Mouse (Mus musculus): ENCODE data around the gene Lsamp. TPM values are rescaled to one million over a fixed set of nuclear protein-coding genes. Genes with fewer than 3 reads are reported as not detected.

The Lsamp gene
- total and polyA plus RNA-seq, 3 experiments = not detected

DNA sequence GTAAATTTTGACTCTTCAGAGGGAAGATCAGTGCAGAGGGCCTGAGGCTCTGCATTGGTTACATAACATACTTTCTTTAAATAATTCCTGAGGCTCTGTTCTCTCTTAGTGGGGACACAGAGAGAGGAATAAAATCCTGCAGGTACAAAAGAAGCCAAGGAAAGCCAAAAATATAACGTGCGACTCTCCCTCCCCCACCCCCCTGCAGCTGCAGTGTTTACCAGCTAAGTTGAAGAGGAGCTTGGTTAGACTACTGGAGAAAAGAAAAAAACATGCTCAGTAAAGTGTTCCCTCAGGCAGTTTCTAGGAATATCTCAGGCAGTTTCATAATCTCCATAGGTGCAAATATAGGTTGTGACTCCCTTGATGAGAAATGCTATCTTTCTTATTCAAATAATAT lies 1951.5 kb downstream of the Lsamp start:
- H3K9me3 ChIP-seq (replicated peaks; ENCODE audit: low read length) = peaks cover 58% of the 10 kb centered on the region
- no peak overlapping the region for H3K27ac ChIP-seq (ENCODE audit: insufficient read depth, low read depth)
- no peak overlapping the region for H3K4me2 ChIP-seq (ENCODE audit: insufficient read depth, low read depth, poor library complexity, severe bottlenecking)
- H3K4me3 ChIP-seq (replicated peaks in 1 of 3; ENCODE audit: low read depth in 2 of 3, low read length in 2 of 3, poor library complexity in 1 of 3) = no peak overlapping the region
- in situ Hi-C loops (cut with MboI; ENCODE audit: low pct_ligation_motif_present, low pct_unique_long_range_greater_than_20kb, low sequenced_read_pairs) = no loop called here
- no peaks in the 10 kb centered on the region for H3K79me2 ChIP-seq (replicated peaks; ENCODE audit: control insufficient read depth, extremely low read depth, insufficient read depth, poor library complexity, severe bottlenecking)
- DNase-seq (ENCODE audit: extremely low read depth) = no peak
- H3K27me3 ChIP-seq (replicated peaks) = no peaks in the 10 kb centered on the region
- no peak overlapping the region for H3K9ac ChIP-seq (ENCODE audit: insufficient read depth, low read depth)
- H3K36me3 ChIP-seq (replicated peaks in 1 of 2; ENCODE audit: control insufficient read depth in 1 of 2, insufficient read depth in 1 of 2, low read length in 1 of 2) = no peaks in the 10 kb centered on the region
- dilution Hi-C loops (cut with MboI; ENCODE audit: extremely low pct_ligation_motif_present, extremely low pct_unique_long_range_greater_than_20kb, low sequenced_read_pairs) = no loop called here
- no peak for TF ChIP-seq RAD21 (IDR thresholded peaks at IDR 0.05; ENCODE audit: low read depth, low read length)
- TF ChIP-seq CHD2 (IDR thresholded peaks at IDR 0.05; ENCODE audit: low read length) = no peak
- no peak for TF ChIP-seq NELFE (IDR thresholded peaks at IDR 0.05; ENCODE audit: low read depth, low read length)
- no peak for TF ChIP-seq CTCF (conservative IDR thresholded peaks at IDR 0.05 in 1 of 2, IDR thresholded peaks at IDR 0.05 in 1 of 2; ENCODE audit: low read depth in 2 of 2, low read length in 2 of 2)
- TF ChIP-seq RCOR1 (conservative IDR thresholded peaks at IDR 0.05; ENCODE audit: low read depth, low read length) = no peak
- no peak for TF ChIP-seq MYC (IDR thresholded peaks at IDR 0.05; ENCODE audit: low read depth, low read length)
- TF ChIP-seq HCFC1 (IDR thresholded peaks at IDR 0.05; ENCODE audit: low read depth, low read length) = no peak
- no peak for TF ChIP-seq PAX5 (IDR thresholded peaks at IDR 0.05; ENCODE audit: low read length)
- TF ChIP-seq USF1 (IDR thresholded peaks at IDR 0.05; ENCODE audit: low read depth, low read length) = no peak
- TF ChIP-seq POLR2A (IDR thresholded peaks at IDR 0.05; ENCODE audit: low read depth, low read length) = no peak
- TF ChIP-seq ZMIZ1 (IDR thresholded peaks at IDR 0.05; ENCODE audit: low read depth, low read length) = no peak
- TF ChIP-seq TBP (conservative IDR thresholded peaks at IDR 0.05; ENCODE audit: low read depth, low read length) = no peak
- no peak for TF ChIP-seq MXI1 (IDR thresholded peaks at IDR 0.05; ENCODE audit: low read depth, low read length)
- H3K4me1 ChIP-seq (ENCODE audit: control insufficient read depth in 1 of 2, insufficient read depth in 2 of 2) = no peaks in the 10 kb centered on the region

DNA sequence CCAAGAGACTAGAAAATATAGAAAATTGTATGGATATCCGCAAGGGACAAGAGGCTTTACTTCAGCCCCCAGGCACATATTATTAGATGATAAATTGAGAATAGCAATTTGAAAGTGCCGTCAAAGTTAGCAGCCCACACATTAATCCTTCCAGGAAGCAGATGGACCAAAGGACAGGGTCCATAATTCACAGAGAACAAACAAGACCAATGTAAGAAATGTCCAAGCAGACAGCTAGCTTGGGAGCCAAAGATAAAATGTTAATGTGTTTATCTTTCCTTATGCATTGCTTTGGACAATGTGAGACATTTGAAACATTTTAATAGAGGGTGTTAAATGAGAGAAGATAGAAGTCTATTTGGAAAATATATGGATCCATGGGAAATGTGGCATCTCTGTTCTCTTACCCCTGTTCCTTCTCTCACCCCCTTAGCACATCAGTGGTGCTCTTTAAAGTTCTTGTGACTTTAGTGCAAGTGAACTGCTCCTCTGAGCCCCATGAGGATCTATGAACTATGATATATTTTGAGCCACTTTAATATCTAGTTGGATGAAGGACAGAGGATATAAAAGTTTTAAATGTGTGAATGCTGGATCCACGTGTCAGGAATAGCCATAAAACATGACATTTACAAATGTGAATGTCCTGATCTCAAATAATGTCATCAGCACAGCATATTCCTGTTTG lies 1952.9 kb downstream of the Lsamp start:
- H3K27me3 ChIP-seq (replicated peaks) = no peaks in the 10 kb centered on the region
- H3K27ac ChIP-seq (ENCODE audit: insufficient read depth, low read depth) = no peak overlapping the region
- in situ Hi-C loops (cut with MboI; ENCODE audit: low pct_ligation_motif_present, low pct_unique_long_range_greater_than_20kb, low sequenced_read_pairs) = no loop called here
- dilution Hi-C loops (cut with MboI; ENCODE audit: extremely low pct_ligation_motif_present, extremely low pct_unique_long_range_greater_than_20kb, low sequenced_read_pairs) = no loop called here
- no peak for DNase-seq (ENCODE audit: extremely low read depth)
- no peaks in the 10 kb centered on the region for H3K36me3 ChIP-seq (replicated peaks in 1 of 2; ENCODE audit: control insufficient read depth in 1 of 2, insufficient read depth in 1 of 2, low read length in 1 of 2)
- no peaks in the 10 kb centered on the region for H3K4me1 ChIP-seq (ENCODE audit: control insufficient read depth in 1 of 2, insufficient read depth in 2 of 2)
- H3K4me3 ChIP-seq (replicated peaks in 1 of 3; ENCODE audit: low read depth in 2 of 3, low read length in 2 of 3, poor library complexity in 1 of 3) = no peak overlapping the region
- H3K4me2 ChIP-seq (ENCODE audit: insufficient read depth, low read depth, poor library complexity, severe bottlenecking) = no peak overlapping the region
- no peak for TF ChIP-seq MAX (IDR thresholded peaks at IDR 0.05; ENCODE audit: low read length)
- H3K9ac ChIP-seq (ENCODE audit: insufficient read depth, low read depth) = no peak overlapping the region
- no peaks in the 10 kb centered on the region for H3K79me2 ChIP-seq (replicated peaks; ENCODE audit: control insufficient read depth, extremely low read depth, insufficient read depth, poor library complexity, severe bottlenecking)
- peaks cover 60% of the 10 kb centered on the region for H3K9me3 ChIP-seq (replicated peaks; ENCODE audit: low read length)

DNA sequence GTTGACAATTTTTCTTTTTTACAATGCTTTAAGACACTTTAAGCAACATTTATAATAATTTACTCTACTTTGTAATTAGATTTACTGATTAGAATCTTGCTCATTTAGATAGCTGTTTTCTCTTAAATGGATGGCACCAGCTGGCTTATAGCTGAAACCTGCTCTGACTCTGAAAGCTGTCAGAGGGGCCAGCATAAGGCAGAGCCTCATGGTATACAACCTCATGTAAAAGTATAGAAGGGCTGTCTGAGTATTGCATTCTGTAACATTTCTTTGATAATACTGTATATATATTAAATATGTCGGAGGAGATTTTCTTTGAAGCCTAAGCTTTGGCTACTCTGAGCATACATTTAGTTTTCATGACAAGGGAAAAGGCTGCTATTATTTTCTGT lies 1953.4 kb downstream of the Lsamp start:
- Histone ChIP-seq H3K27ac (ENCODE audit: insufficient read depth, low read depth) (no peak overlapping the region), H3K9ac (ENCODE audit: insufficient read depth, low read depth) (no peak overlapping the region), H3K4me3 (replicated peaks in 1 of 3; ENCODE audit: low read depth in 2 of 3, low read length in 2 of 3, poor library complexity in 1 of 3) (no peak overlapping the region), H3K4me1 (ENCODE audit: control insufficient read depth in 1 of 2, insufficient read depth in 2 of 2) (no peaks in the 10 kb centered on the region), H3K36me3 (replicated peaks in 1 of 2; ENCODE audit: control insufficient read depth in 1 of 2, insufficient read depth in 1 of 2, low read length in 1 of 2) (no peaks in the 10 kb centered on the region), H3K27me3 (replicated peaks) (no peaks in the 10 kb centered on the region), H3K9me3 (replicated peaks; ENCODE audit: low read length) (peaks cover 65% of the 10 kb centered on the region), H3K79me2 (replicated peaks; ENCODE audit: control insufficient read depth, extremely low read depth, insufficient read depth, poor library complexity, severe bottlenecking) (no peaks in the 10 kb centered on the region), H3K4me2 (ENCODE audit: insufficient read depth, low read depth, poor library complexity, severe bottlenecking) (no peak overlapping the region)
- in situ Hi-C loops (cut with MboI; ENCODE audit: low pct_ligation_motif_present, low pct_unique_long_range_greater_than_20kb, low sequenced_read_pairs) (no loop called here), dilution Hi-C loops (cut with MboI; ENCODE audit: extremely low pct_ligation_motif_present, extremely low pct_unique_long_range_greater_than_20kb, low sequenced_read_pairs) (no loop called here)
- no peak for DNase-seq (ENCODE audit: extremely low read depth)
- no peak for TF ChIP-seq ELF1 (IDR thresholded peaks at IDR 0.05; ENCODE audit: low read depth, low read length)
- TF ChIP-seq GABPA (IDR thresholded peaks at IDR 0.05; ENCODE audit: insufficient replicate concordance, low read depth, low read length) = no peak
